Mouse (Mus musculus): ENCODE results near the gene Galnt10. TPM values are rescaled to one million over a fixed set of nuclear protein-coding genes. Genes with fewer than 3 reads are reported as not detected.

Gene Galnt10
- polyA plus RNA-seq, 1 experiment from 2014 or later, result 27.1 TPM

GRCm38 (mm10) chr11:57660156-57660555 lies 14.9 kb downstream of the Galnt10 start:
- H3K4me3 ChIP-seq (replicated peaks), result no peak overlapping the region
- no peak overlapping the region for H3K4me2 ChIP-seq
- no peak overlapping the region for H3K9ac ChIP-seq
- no peaks in the 10 kb centered on the region for H3K9me3 ChIP-seq (replicated peaks)
- no peaks in the 10 kb centered on the region for H3K27me3 ChIP-seq
- H3K4me1 ChIP-seq (replicated peaks), result peaks cover 92% of the 10 kb centered on the region
- no peak for ATAC-seq (ENCODE audit: insufficient read depth)
- WGBS (ENCODE audit: insufficient replicate concordance), result 88% methylated on average over 4 of the region's 4 CpGs
- peaks cover 25% of the 10 kb centered on the region; the same call in 1 of the 2 replicates for H3K36me3 ChIP-seq (replicated peaks)
- peak overlapping the region; percentile 51 for H3K27ac ChIP-seq (replicated peaks)

DNA sequence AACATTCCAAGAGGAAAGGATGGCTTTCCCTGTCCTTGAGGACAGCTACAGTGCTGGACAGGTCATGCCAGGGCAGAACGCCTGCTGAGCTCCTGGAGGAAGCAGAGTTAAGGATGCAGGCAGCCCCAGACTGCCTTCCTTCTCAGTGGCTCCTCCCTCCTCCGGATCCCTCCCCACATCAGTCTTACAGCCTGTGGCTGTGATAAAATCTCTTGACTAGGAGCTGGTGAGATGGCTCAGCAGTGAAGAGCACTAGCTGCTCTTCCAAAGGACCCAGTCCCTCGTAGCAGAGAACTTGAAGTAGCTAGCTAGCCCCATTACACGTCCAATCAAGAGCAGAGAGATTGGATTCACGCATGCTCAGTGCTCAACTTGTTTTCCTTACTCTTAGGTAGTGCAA lies 15.6 kb downstream of the Galnt10 start:
- Histone ChIP-seq H3K9ac (no peak overlapping the region), H3K4me3 (replicated peaks) (no peak overlapping the region), H3K27ac (replicated peaks) (peak overlapping the region; percentile 51), H3K4me1 (replicated peaks) (peaks cover 88% of the 10 kb centered on the region), H3K27me3 (no peaks in the 10 kb centered on the region), H3K36me3 (replicated peaks) (peaks cover 25% of the 10 kb centered on the region; the same call in 1 of the 2 replicates), H3K9me3 (replicated peaks) (no peaks in the 10 kb centered on the region), H3K4me2 (peak overlapping the region; percentile 26; the same call in 1 of the 2 replicates)
- 34% methylated on average over 5 of the region's 5 CpGs for WGBS (ENCODE audit: insufficient replicate concordance)
- peak; percentile 56 for ATAC-seq (ENCODE audit: insufficient read depth)

DNA sequence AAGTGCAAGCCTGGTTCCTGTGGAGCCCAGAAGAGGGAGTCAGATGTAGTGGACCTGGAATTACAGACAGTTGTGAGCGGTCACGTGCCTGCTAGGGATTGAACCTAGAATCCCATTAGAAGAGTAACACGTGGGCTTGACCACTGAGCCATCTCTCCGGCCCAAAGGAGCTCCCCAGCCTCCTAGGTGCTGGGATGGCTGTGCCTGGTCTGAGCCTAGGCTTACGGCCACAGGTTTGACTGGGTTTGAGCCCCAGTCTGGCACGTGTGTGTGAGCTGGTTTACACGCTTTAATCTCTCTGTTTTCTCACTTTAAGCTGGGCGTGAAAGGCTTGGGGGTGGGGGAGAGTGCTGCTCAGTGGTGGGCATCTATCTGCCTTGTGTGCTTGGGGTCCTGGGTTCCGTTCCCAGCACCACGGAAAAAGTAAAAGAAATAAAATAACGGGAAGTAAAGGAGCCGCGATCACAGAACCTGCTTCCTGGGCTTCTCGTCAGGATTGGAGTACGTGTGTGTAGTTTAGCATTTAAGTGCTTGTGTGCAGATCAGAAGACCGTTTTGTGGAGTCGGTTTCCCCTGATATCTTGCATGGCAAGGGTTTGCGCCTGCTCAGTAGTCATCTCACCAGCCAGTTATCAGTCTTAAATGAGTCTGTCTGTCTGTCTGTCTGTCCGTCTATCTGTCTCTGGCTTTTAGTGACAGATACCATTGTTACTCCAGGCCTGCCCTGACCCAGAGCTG lies 16.4 kb downstream of the Galnt10 start:
- 68% methylated on average over 19 of the region's 19 CpGs for WGBS (ENCODE audit: insufficient replicate concordance)
- Histone ChIP-seq H3K9ac (no peak overlapping the region), H3K27me3 (no peaks in the 10 kb centered on the region), H3K9me3 (replicated peaks) (no peaks in the 10 kb centered on the region), H3K4me2 (no peak overlapping the region), H3K27ac (replicated peaks) (peak overlapping the region; percentile 51; the same call in 1 of the 2 replicates), H3K36me3 (replicated peaks) (peaks cover 25% of the 10 kb centered on the region; the same call in 1 of the 2 replicates), H3K4me3 (replicated peaks) (no peak overlapping the region), H3K4me1 (replicated peaks) (peaks cover 80% of the 10 kb centered on the region)
- ATAC-seq (ENCODE audit: insufficient read depth), result no peak

DNA sequence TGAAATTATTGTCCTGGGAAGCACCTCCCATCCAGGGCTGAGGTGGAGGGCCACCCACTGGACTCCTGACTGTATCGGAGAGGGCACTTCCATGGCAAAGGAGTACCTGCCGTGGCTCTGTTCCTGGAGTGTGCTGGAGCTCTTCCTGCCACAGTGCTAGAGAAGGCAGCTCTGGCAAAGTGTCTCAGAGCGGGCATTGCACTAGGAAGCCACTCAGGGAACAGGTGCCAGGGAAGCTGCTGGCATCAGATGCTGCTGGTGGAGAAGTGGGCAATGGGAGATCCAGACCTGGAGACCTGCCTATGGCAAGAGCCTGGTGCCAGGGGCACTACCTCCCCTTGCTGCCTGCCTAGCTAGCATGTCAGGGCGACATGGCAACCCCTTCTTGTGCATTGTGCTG lies 17.0 kb downstream of the Galnt10 start:
- H3K4me2 ChIP-seq, result no peak overlapping the region
- no peak overlapping the region for H3K9ac ChIP-seq
- no peak for ATAC-seq (ENCODE audit: insufficient read depth)
- no peaks in the 10 kb centered on the region for H3K27me3 ChIP-seq
- H3K4me1 ChIP-seq (replicated peaks), result peaks cover 74% of the 10 kb centered on the region
- H3K9me3 ChIP-seq (replicated peaks), result no peaks in the 10 kb centered on the region
- H3K4me3 ChIP-seq (replicated peaks), result no peak overlapping the region
- 84% methylated on average over 4 of the region's 4 CpGs for WGBS (ENCODE audit: insufficient replicate concordance)
- H3K36me3 ChIP-seq (replicated peaks), result peaks cover 25% of the 10 kb centered on the region; the same call in 1 of the 2 replicates
- H3K27ac ChIP-seq (replicated peaks), result 0 out of 2 replicates have a peak overlapping the region, but pooled peaks have one; percentile 11

DNA sequence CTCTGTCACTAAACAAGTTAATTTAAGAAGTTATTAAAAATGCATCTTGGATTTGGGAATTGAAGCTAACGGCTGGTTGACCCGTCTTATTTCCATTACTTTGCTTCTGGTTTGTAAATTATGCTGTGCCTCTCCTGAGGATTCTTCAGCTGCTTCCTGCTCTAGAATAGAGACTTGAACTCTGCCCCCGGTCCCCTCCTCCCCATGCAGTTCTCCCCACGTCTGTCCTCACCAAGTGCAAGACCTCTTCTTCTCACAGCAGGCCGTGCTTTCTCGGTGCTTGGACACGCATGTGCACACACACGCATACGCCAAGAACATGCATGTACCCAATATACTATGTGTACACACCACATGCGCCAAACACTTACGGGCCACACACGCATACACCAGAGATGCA lies 18.0 kb downstream of the Galnt10 start:
- Histone ChIP-seq H3K27ac (replicated peaks) (no peak overlapping the region), H3K27me3 (no peaks in the 10 kb centered on the region), H3K36me3 (replicated peaks) (peaks cover 20% of the 10 kb centered on the region; the same call in 1 of the 2 replicates), H3K4me3 (replicated peaks) (no peak overlapping the region), H3K4me1 (replicated peaks) (peaks cover 66% of the 10 kb centered on the region), H3K4me2 (no peak overlapping the region), H3K9ac (no peak overlapping the region), H3K9me3 (replicated peaks) (no peaks in the 10 kb centered on the region)
- no peak for ATAC-seq (ENCODE audit: insufficient read depth)
- 90% methylated on average over 12 of the region's 12 CpGs for WGBS (ENCODE audit: insufficient replicate concordance)

GRCm38 (mm10) chr11:57664741-57665140 lies 19.5 kb downstream of the Galnt10 start:
- H3K9ac ChIP-seq, result no peak overlapping the region
- no peak for ATAC-seq (ENCODE audit: insufficient read depth)
- no peaks in the 10 kb centered on the region for H3K27me3 ChIP-seq
- peaks cover 19% of the 10 kb centered on the region; the same call in 1 of the 2 replicates for H3K36me3 ChIP-seq (replicated peaks)
- 76% methylated on average over 5 of the region's 5 CpGs for WGBS (ENCODE audit: insufficient replicate concordance)
- H3K4me3 ChIP-seq (replicated peaks), result no peak overlapping the region
- H3K4me2 ChIP-seq, result no peak overlapping the region
- peaks cover 56% of the 10 kb centered on the region for H3K4me1 ChIP-seq (replicated peaks)
- no peaks in the 10 kb centered on the region for H3K9me3 ChIP-seq (replicated peaks)
- H3K27ac ChIP-seq (replicated peaks), result no peak overlapping the region

- 85% methylated on average over 8 of the region's 8 CpGs for WGBS (ENCODE audit: insufficient replicate concordance)
- no peak for ATAC-seq (ENCODE audit: insufficient read depth)
- Histone ChIP-seq H3K36me3 (replicated peaks) (0 out of 2 replicates have a peak, but pooled peaks cover 5% of the 10 kb centered on the region), H3K27ac (replicated peaks) (no peak overlapping the region), H3K4me1 (replicated peaks) (peaks cover 59% of the 10 kb centered on the region), H3K4me3 (replicated peaks) (no peak overlapping the region), H3K9me3 (replicated peaks) (no peaks in the 10 kb centered on the region), H3K4me2 (no peak overlapping the region), H3K27me3 (no peaks in the 10 kb centered on the region), H3K9ac (no peak overlapping the region)
These were observed 23.0 kb downstream of the Galnt10 start for GRCm38 (mm10) chr11:57668271-57668670.

- H3K27me3 ChIP-seq, result no peaks in the 10 kb centered on the region
- 62% methylated on average over 6 of the region's 6 CpGs for WGBS (ENCODE audit: insufficient replicate concordance)
- no peak overlapping the region for H3K4me2 ChIP-seq
- H3K27ac ChIP-seq (replicated peaks), result no peak overlapping the region
- no peak for ATAC-seq (ENCODE audit: insufficient read depth)
- no peak overlapping the region for H3K4me3 ChIP-seq (replicated peaks)
- H3K36me3 ChIP-seq (replicated peaks), result 0 out of 2 replicates have a peak, but pooled peaks cover under 1% of the 10 kb centered on the region
- H3K9ac ChIP-seq, result no peak overlapping the region
- H3K9me3 ChIP-seq (replicated peaks), result no peaks in the 10 kb centered on the region
- H3K4me1 ChIP-seq (replicated peaks), result peaks cover 58% of the 10 kb centered on the region
These were observed 24.3 kb downstream of the Galnt10 start for GRCm38 (mm10) chr11:57669522-57669921.

DNA sequence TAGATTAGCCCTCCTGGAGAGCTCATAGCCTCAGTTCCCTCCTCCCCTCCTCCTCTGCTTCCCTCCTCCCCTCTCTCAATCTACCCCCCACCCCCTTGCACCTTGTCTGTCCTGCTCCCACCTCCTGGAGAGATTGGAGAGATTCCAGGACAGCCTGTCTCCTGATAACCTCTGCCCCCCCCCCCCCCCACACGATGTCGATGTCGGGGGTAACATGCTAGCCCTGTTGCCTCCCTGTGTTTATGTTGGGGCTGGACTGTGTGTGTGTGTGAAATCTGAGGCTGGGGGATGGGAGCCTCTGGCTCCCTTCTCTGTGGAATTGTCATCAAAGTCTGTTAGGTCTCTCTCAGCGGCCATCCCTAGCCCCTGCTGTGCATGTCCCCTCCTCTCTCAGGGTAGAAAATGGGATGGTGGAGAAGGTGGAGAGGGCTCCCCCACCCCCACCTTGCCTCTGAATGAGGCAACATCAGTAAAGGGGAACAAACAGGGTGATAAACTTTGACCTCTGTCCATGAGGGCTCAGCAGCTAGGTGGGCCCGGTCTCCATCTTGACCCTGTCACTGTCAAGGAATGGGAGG lies 26.0 kb downstream of the Galnt10 start:
- no peak overlapping the region for H3K4me3 ChIP-seq (replicated peaks)
- 0 out of 2 replicates have a peak, but pooled peaks cover 4% of the 10 kb centered on the region for H3K36me3 ChIP-seq (replicated peaks)
- no peaks in the 10 kb centered on the region for H3K27me3 ChIP-seq
- no peak overlapping the region for H3K9ac ChIP-seq
- 35% methylated on average over 5 of the region's 5 CpGs for WGBS (ENCODE audit: insufficient replicate concordance)
- H3K9me3 ChIP-seq (replicated peaks), result no peaks in the 10 kb centered on the region
- peak; percentile 59 for ATAC-seq (ENCODE audit: insufficient read depth)
- H3K4me1 ChIP-seq (replicated peaks), result peaks cover 63% of the 10 kb centered on the region
- H3K27ac ChIP-seq (replicated peaks), result peak overlapping the region; percentile 48; the same call in 1 of the 2 replicates
- no peak overlapping the region for H3K4me2 ChIP-seq

DNA sequence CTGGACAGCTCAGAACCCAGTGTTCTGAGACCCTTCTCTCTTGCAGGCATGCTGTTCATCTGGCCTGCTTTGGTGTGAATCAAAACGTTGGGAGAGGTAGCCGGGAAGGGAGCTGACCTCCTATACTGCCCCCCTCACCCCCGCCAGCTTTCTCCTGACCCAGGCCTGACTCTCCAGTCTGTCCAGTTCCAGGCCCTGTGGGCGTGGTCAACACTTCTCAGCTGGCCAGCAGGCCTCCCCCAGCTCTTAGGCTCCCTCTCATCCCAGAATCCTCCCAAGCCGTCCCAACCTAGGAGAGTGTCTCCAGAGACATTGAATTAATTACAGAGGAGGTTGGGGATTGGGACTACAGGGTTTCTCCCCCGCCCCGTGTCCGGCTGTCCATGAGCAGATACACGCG lies 26.6 kb downstream of the Galnt10 start:
- no peak overlapping the region for H3K4me2 ChIP-seq
- no peak overlapping the region for H3K4me3 ChIP-seq (replicated peaks)
- no peaks in the 10 kb centered on the region for H3K27me3 ChIP-seq
- WGBS (ENCODE audit: insufficient replicate concordance), result 76% methylated on average over 10 of the region's 10 CpGs
- 0 out of 2 replicates have a peak, but pooled peaks cover 4% of the 10 kb centered on the region for H3K36me3 ChIP-seq (replicated peaks)
- H3K4me1 ChIP-seq (replicated peaks), result peaks cover 68% of the 10 kb centered on the region
- H3K27ac ChIP-seq (replicated peaks), result peak overlapping the region; percentile 38; the same call in 1 of the 2 replicates
- H3K9me3 ChIP-seq (replicated peaks), result no peaks in the 10 kb centered on the region
- ATAC-seq (ENCODE audit: insufficient read depth), result no peak
- no peak overlapping the region for H3K9ac ChIP-seq

DNA sequence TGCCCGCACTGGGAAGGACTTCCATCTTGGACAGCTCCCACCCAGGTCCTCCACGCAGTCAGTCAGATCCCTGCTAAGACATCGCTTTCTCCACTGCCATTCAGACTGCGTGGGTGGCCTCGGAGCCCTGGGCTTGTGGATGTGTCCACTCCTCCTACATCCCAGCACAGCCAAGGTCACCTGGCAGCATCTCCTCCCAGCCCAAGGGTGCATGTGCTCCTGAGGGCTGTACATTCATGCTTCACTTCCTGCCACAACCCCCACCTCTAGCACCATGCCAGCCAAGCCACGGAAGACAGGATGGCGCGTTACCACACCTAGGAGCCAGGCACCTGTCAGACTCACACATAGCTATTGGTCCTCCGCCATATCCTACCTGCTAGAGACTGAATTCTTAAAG lies 27.8 kb downstream of the Galnt10 start:
- no peak for ATAC-seq (ENCODE audit: insufficient read depth)
- H3K27me3 ChIP-seq, result no peaks in the 10 kb centered on the region
- no peak overlapping the region for H3K4me2 ChIP-seq
- 81% methylated on average over 9 of the region's 9 CpGs for WGBS (ENCODE audit: insufficient replicate concordance)
- H3K27ac ChIP-seq (replicated peaks), result no peak overlapping the region
- H3K9ac ChIP-seq, result no peak overlapping the region
- H3K36me3 ChIP-seq (replicated peaks), result peaks cover 9% of the 10 kb centered on the region
- H3K4me1 ChIP-seq (replicated peaks), result peaks cover 78% of the 10 kb centered on the region
- H3K9me3 ChIP-seq (replicated peaks), result no peaks in the 10 kb centered on the region
- no peak overlapping the region for H3K4me3 ChIP-seq (replicated peaks)

Data from liver, embryonic 15.5 days (tissue).